10 mouse cellular contexts compared by ENCODE assay signal in the genomic region with DNA sequence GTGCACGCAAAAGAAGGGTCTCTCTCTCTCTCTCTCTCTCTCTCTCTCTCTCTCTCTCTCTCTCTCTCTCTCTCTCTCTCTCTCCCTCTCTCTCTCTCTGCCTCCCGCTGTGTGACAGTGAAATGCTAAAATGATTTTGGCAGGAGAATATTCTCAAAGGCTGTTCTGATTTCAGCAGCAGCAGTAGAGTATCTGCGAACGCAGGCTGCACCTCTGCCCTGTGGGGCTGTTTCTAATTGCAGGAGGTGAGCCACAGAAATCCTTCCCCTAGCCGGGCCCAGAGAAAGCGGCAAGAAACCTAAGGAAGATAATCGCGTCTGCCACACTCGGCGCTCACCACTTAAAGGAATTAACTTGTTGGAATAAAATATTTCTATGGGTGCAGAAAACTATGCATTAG.
A peak's percentile ranks its signal among the peaks of the same experiment; 100 is the strongest.
DNase-seq lines count a peak whose midpoint lies in the region; ATAC-seq and TF ChIP-seq lines count a peak whose summit lies in the region.
"Had no signal": no experiment of that assay in that cellular context is flagged by ENCODE, and none has a peak within 500 bp of the region (broad histone marks: within the 10 kb centered on the region; RNA-seq: fewer than 3 reads in every experiment).

No protein-coding gene starts in this region.

- no peak for DNase-seq in heart, adult 9 months (ENCODE audit: low spot score in 2 of 2)
- DNase-seq in brain, embryonic 14.5 days (ENCODE audit: low read depth) = peak; percentile 63
- no peak for DNase-seq in right cerebral cortex, adult 2 months (ENCODE audit: low spot score in 2 of 2)
- no peak for DNase-seq in right cerebral cortex, postnatal 25 days
- no peak for DNase-seq in testis, postnatal 14 days (ENCODE audit: low spot score)

- no peaks in the 10 kb centered on the region for H3K36me3 ChIP-seq in heart, embryonic 13.5 days
- H3K36me3 ChIP-seq in forebrain, embryonic 15.5 days = no peaks in the 10 kb centered on the region
- H3K36me3 ChIP-seq in midbrain, embryonic 12.5 days = no peaks in the 10 kb centered on the region

- H3K4me3 ChIP-seq in heart, embryonic 13.5 days = peak overlapping the region; percentile 35
- peak overlapping the region; percentile 14; the same call in 1 of the 2 replicates for H3K4me3 ChIP-seq in forebrain, embryonic 15.5 days
- no peak overlapping the region for H3K4me3 ChIP-seq in midbrain, embryonic 12.5 days

- H3K9ac ChIP-seq in heart, embryonic 13.5 days = no peak overlapping the region
- no peak overlapping the region for H3K9ac ChIP-seq in forebrain, embryonic 15.5 days (replicated peaks)
- no peak overlapping the region for H3K9ac ChIP-seq in midbrain, embryonic 12.5 days (replicated peaks)

- WGBS in heart, embryonic 13.5 days = 38% methylated on average over 10 of the region's 10 CpGs
- WGBS in forebrain, embryonic 15.5 days = 39% methylated on average over 10 of the region's 10 CpGs
- WGBS in midbrain, embryonic 12.5 days = 52% methylated on average over 10 of the region's 10 CpGs

- no peaks in the 10 kb centered on the region for H3K9me3 ChIP-seq in heart, embryonic 13.5 days
- no peaks in the 10 kb centered on the region for H3K9me3 ChIP-seq in forebrain, embryonic 15.5 days
- no peaks in the 10 kb centered on the region for H3K9me3 ChIP-seq in midbrain, embryonic 12.5 days

- ATAC-seq in heart, embryonic 13.5 days (ENCODE audit: extremely low read depth, insufficient number of reproducible peaks, low FRiP score, low TSS enrichment) = no peak
- ATAC-seq in forebrain, embryonic 15.5 days (replicated peaks) = no peak
- no peak for ATAC-seq in midbrain, embryonic 12.5 days (ENCODE audit: low FRiP score, low read depth)
- ATAC-seq: CD4-positive, CD25-positive, alpha-beta regulatory T cell, adult 4 months had no signal

- peak overlapping the region; percentile 60 for H3K4me2 ChIP-seq in heart, embryonic 13.5 days
- peak overlapping the region; percentile 27 for H3K4me2 ChIP-seq in forebrain, embryonic 15.5 days (replicated peaks)
- peak overlapping the region; percentile 13 for H3K4me2 ChIP-seq in midbrain, embryonic 12.5 days (replicated peaks)

- H3K27ac ChIP-seq in heart, embryonic 13.5 days (replicated peaks) = no peak overlapping the region
- H3K27ac ChIP-seq in forebrain, embryonic 15.5 days (replicated peaks) = 0 out of 2 replicates have a peak overlapping the region, but pooled peaks have one; percentile 11
- no peak overlapping the region for H3K27ac ChIP-seq in midbrain, embryonic 12.5 days (replicated peaks)
- H3K27ac ChIP-seq: gastrocnemius, adult 2 months had no signal

- H3K4me1 ChIP-seq in heart, embryonic 13.5 days = no peaks in the 10 kb centered on the region
- peaks cover 19% of the 10 kb centered on the region; the same call in 1 of the 2 replicates for H3K4me1 ChIP-seq in forebrain, embryonic 15.5 days
- 0 out of 2 replicates have a peak, but pooled peaks cover 3% of the 10 kb centered on the region for H3K4me1 ChIP-seq in midbrain, embryonic 12.5 days

- TF ChIP-seq POLR2A in brain, embryonic 14.5 days (IDR thresholded peaks at IDR 0.05; ENCODE audit: borderline replicate concordance, extremely low read depth, insufficient read depth, insufficient read length, poor library complexity, severe bottlenecking) = no peak

- 0 out of 2 replicates have a peak, but pooled peaks cover 4% of the 10 kb centered on the region for H3K27me3 ChIP-seq in heart, embryonic 13.5 days (replicated peaks)
- no peaks in the 10 kb centered on the region for H3K27me3 ChIP-seq in forebrain, embryonic 15.5 days
- H3K27me3 ChIP-seq in midbrain, embryonic 12.5 days = no peaks in the 10 kb centered on the region

- TF ChIP-seq CTCF in brain, embryonic 14.5 days (IDR thresholded peaks at IDR 0.05; ENCODE audit: borderline replicate concordance, extremely low read depth, insufficient read depth, insufficient read length) = no peak
